ENCODE assay signal across 8 mouse cellular contexts in genomic region chr7:127393157-127393943, GRCm38 (mm10). TPM values are rescaled to one million over a fixed set of nuclear protein-coding genes. Genes with fewer than 3 reads are reported as not detected.
DNase-seq lines count a peak whose midpoint lies in the region; ATAC-seq and TF ChIP-seq lines count a peak whose summit lies in the region.

E430018J23Rik (minus strand) TSS chr7:127393629.

- H3K9ac ChIP-seq in ES-E14 (ENCODE audit: insufficient read depth, low read depth, low read length, poor library complexity, severe bottlenecking) = peak within 1 kb of the TSS; percentile 82
- H3K9ac ChIP-seq in forebrain, embryonic 15.5 days (replicated peaks) = peak within 1 kb of the TSS; percentile 82

- under 1% methylated on average over 45 of the region's 45 CpGs for WGBS in forebrain, embryonic 15.5 days
- under 1% methylated on average over 45 of the region's 45 CpGs for WGBS in lung, adult 2 months

- DNase-seq in ES-E14 (ENCODE audit: low read depth, low spot score) = peak; percentile 100
- DNase-seq in cerebellum, adult 11-12 months = peak; percentile 98
- DNase-seq in heart, postnatal 25 days (ENCODE audit: low spot score) = peak; percentile 93
- peak; percentile 91 to 99 for DNase-seq in layer of hippocampus, adult 18-20 months (ENCODE audit: low spot score in 2 of 2)
- peak; percentile 95 for DNase-seq in lung, adult 2 months
- peak; percentile 80 to 92 for DNase-seq in thymus, adult 18-20 months

- in situ Hi-C loops in ES-E14 (cut with MboI; ENCODE audit: low sequenced_read_pairs in 2 of 2, unreplicated experiment in 2 of 2) = no loop called here

- peak; percentile 93 for ATAC-seq in forebrain, embryonic 15.5 days (replicated peaks)
- ATAC-seq in neutrophil, adult 5-6 weeks (ENCODE audit: extremely low read depth, insufficient number of reproducible peaks, low FRiP score, poor library complexity, severe bottlenecking) = peak; percentile 98

- peak; percentile 86; the same call in 1 of the 2 replicates for TF ChIP-seq POLR2A in lung, adult 2 months (IDR thresholded peaks at IDR 0.05; ENCODE audit: borderline replicate concordance, extremely low read depth, low read depth, low read length)

- no peaks in the 10 kb centered on the region for H3K27me3 ChIP-seq in forebrain, embryonic 15.5 days

- H3K9me3 ChIP-seq in ES-E14 (ENCODE audit: control insufficient read depth, insufficient read depth, low read depth, low read length) = no peaks in the 10 kb centered on the region
- no peaks in the 10 kb centered on the region for H3K9me3 ChIP-seq in forebrain, embryonic 15.5 days

- H3K36me3 ChIP-seq in ES-E14 (ENCODE audit: control insufficient read depth, insufficient read depth, low read length, poor library complexity, severe bottlenecking) = no peaks in the 10 kb centered on the region
- H3K36me3 ChIP-seq in forebrain, embryonic 15.5 days = peaks cover 5% of the 10 kb centered on the region

- intact Hi-C loops in heart, postnatal 25 days (cut with DNase I) = no loop called here

- no peak for TF ChIP-seq CTCF in lung, adult 2 months (IDR thresholded peaks at IDR 0.05; ENCODE audit: insufficient read depth, low read length)

- H3K27ac ChIP-seq in ES-E14 (ENCODE audit: insufficient read depth, low read depth, low read length, poor library complexity, severe bottlenecking) = no peak within 1 kb of the TSS
- peak within 1 kb of the TSS; percentile 79 for H3K27ac ChIP-seq in forebrain, embryonic 15.5 days (replicated peaks)

- H3K4me1 ChIP-seq in ES-E14 (ENCODE audit: control insufficient read depth in 2 of 2, insufficient read depth in 2 of 2, low read length in 2 of 2, poor library complexity in 1 of 2) = peaks cover 0 to 8% of the 10 kb centered on the region in 2 experiments; a peak in 1 of 4 replicates
- peaks cover 16% of the 10 kb centered on the region for H3K4me1 ChIP-seq in forebrain, embryonic 15.5 days
- H3K4me1 ChIP-seq in lung, adult 2 months (ENCODE audit: control insufficient read depth, insufficient read depth, low read length) = peaks cover 9% of the 10 kb centered on the region; the same call in 1 of the 2 replicates

- peak within 1 kb of the TSS; percentile 81 to 97 for H3K4me3 ChIP-seq in ES-E14 (ENCODE audit: insufficient read depth in 1 of 2, low read depth in 1 of 2, low read length in 2 of 2, poor library complexity in 1 of 2, severe bottlenecking in 1 of 2)
- H3K4me3 ChIP-seq in forebrain, embryonic 15.5 days = peak within 1 kb of the TSS; percentile 71
- H3K4me3 ChIP-seq in lung, adult 2 months (replicated peaks; ENCODE audit: extremely low read depth, low read depth, low read length) = peak within 1 kb of the TSS; percentile 97

- H3K4me2 ChIP-seq in forebrain, embryonic 15.5 days (replicated peaks) = peak within 1 kb of the TSS; percentile 88

TF ChIP-seq in ES-E14, 5 proteins besides CTCF, POLR2A, EP300 and RAD21:
- TF ChIP-seq HCFC1 (IDR thresholded peaks at IDR 0.05; ENCODE audit: borderline replicate concordance, insufficient read depth, low read length) (peak; percentile 86), CHD2 (IDR thresholded peaks at IDR 0.05; ENCODE audit: low read depth, low read length) (0 out of 2 replicates have a peak, but pooled peaks have one; percentile 5), MAFK (IDR thresholded peaks at IDR 0.05; ENCODE audit: insufficient read depth, low read depth, low read length) (no peak), ZC3H11A (IDR thresholded peaks at IDR 0.05; ENCODE audit: borderline replicate concordance, low read depth, low read length) (no peak), ZNF384 (IDR thresholded peaks at IDR 0.05; ENCODE audit: low read depth, low read length) (no peak)

RNA-seq across cellular contexts. Expression of gene E430018J23Rik, which starts in this region (rescaled TPM):
- total RNA-seq in ES-E14 (2012; rRNA removed) = 2.5 and 3.2 TPM in 2 replicates
- 5.4 and 5.9 TPM in 2 replicates for polyA plus RNA-seq in forebrain, embryonic 15.5 days (2015; fragmentation: Nextera tagmentation; extraction: Ambion mirVana)
- total RNA-seq in heart, postnatal 25 days (2021) = 1 to 10 TPM; 4.4 to 5.3 TPM
- 1 to 10 TPM; 6.0 to 7.9 TPM for total RNA-seq in layer of hippocampus, adult 18-20 months (2021)
- 7.6 TPM in 2 replicates for polyA plus RNA-seq in lung, adult 2 months (2012; rRNA removed)
- total RNA-seq in neutrophil, adult 5-6 weeks (2017) = 7.7 and 9.8 TPM in 2 replicates
